Mouse (Mus musculus): ENCODE measurements around the gene Hrct1. TPM values are rescaled to one million over a fixed set of nuclear protein-coding genes. Genes with fewer than 3 reads are reported as not detected.
A peak's percentile ranks its signal among the peaks of the same experiment; 100 is the strongest.

The Hrct1 gene
- polyA plus RNA-seq, 1 experiment from 2014 or later: 0.58 TPM

DNA sequence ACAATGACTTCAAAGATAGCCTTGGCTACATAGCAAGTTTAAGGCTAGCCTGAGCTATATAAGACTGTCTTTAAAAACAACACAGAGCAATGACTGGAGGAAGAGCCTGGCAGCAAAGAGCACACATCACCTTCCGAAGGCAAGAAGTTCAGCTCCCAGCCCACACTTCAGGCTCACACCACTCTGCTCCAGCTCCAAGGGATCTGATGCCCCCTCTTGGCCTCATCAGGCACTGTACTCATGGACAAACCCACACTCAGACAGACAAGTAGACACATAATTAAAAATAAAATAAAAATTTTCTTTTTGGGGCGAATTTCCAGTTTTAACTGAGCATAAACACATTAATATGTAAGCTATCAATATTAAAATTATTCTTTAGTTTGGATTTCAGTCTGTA, 34.3 kb downstream of the Hrct1 start:
- H3K27ac ChIP-seq: no peak overlapping the region
- ATAC-seq (ENCODE audit: low FRiP score): no peak
- H3K4me1 ChIP-seq (replicated peaks; ENCODE audit: control insufficient read depth, insufficient read depth, low read length): no peaks in the 10 kb centered on the region
- H3K27me3 ChIP-seq (ENCODE audit: control insufficient read depth, insufficient read depth, low read length): no peaks in the 10 kb centered on the region
- H3K9me3 ChIP-seq (ENCODE audit: control insufficient read depth, low read length): no peaks in the 10 kb centered on the region
- DNase-seq (ENCODE audit: low spot score): no peak
- no peak overlapping the region for H3K4me3 ChIP-seq (replicated peaks; ENCODE audit: low read length)
- H3K4me2 ChIP-seq (replicated peaks): no peak overlapping the region
- H3K36me3 ChIP-seq (replicated peaks; ENCODE audit: control insufficient read depth, insufficient read depth): no peaks in the 10 kb centered on the region
- WGBS: 80% methylated on average over 2 of the region's 2 CpGs
- H3K9ac ChIP-seq: no peak overlapping the region

GRCm38 (mm10) chr4:43763410-43763809, 36.4 kb downstream of the Hrct1 start:
- Histone ChIP-seq H3K36me3 (replicated peaks; ENCODE audit: control insufficient read depth, insufficient read depth) (no peaks in the 10 kb centered on the region), H3K4me3 (replicated peaks; ENCODE audit: low read length) (no peak overlapping the region), H3K27ac (no peak overlapping the region), H3K27me3 (ENCODE audit: control insufficient read depth, insufficient read depth, low read length) (no peaks in the 10 kb centered on the region), H3K4me1 (replicated peaks; ENCODE audit: control insufficient read depth, insufficient read depth, low read length) (no peaks in the 10 kb centered on the region), H3K9ac (no peak overlapping the region), H3K4me2 (replicated peaks) (no peak overlapping the region), H3K9me3 (ENCODE audit: control insufficient read depth, low read length) (no peaks in the 10 kb centered on the region)
- 27% methylated on average over 7 of the region's 7 CpGs for whole genome bisulfite sequencing
- ATAC-seq (ENCODE audit: low FRiP score): no peak
- peak; percentile 85 for DNase-seq (ENCODE audit: low spot score)

GRCm38 (mm10) chr4:43768341-43768740, 41.4 kb downstream of the Hrct1 start:
- H3K9ac ChIP-seq: no peak overlapping the region
- DNase-seq (ENCODE audit: low spot score) (no peak), ATAC-seq (ENCODE audit: low FRiP score) (no peak)
- no peak overlapping the region for H3K4me3 ChIP-seq (replicated peaks; ENCODE audit: low read length)
- H3K27me3 ChIP-seq (ENCODE audit: control insufficient read depth, insufficient read depth, low read length): no peaks in the 10 kb centered on the region
- no peaks in the 10 kb centered on the region for H3K9me3 ChIP-seq (ENCODE audit: control insufficient read depth, low read length)
- WGBS: 88% methylated on average over 5 of the region's 5 CpGs
- no peak overlapping the region for H3K4me2 ChIP-seq (replicated peaks)
- H3K4me1 ChIP-seq (replicated peaks; ENCODE audit: control insufficient read depth, insufficient read depth, low read length): no peaks in the 10 kb centered on the region
- no peaks in the 10 kb centered on the region for H3K36me3 ChIP-seq (replicated peaks; ENCODE audit: control insufficient read depth, insufficient read depth)
- no peak overlapping the region for H3K27ac ChIP-seq

DNA sequence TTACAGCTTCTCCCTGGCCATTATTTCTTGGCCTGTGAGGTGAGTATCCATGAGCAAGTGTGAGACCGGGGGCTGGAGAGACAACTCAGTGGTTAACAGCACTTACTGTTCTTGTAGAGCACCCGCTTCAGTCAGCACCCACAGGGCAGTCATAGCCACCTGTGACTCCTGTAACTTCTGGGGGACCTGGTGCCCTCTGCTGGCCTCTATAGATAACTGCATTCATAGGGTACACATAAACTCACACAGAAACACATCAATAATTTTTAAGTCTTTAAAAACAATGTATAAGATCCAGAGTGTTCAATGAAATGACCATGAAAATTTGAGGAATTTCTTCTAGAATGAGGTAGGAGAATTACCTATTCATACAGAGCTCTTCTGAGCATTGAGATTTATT, 42.4 kb downstream of the Hrct1 start:
- DNase-seq (ENCODE audit: low spot score) (no peak), ATAC-seq (ENCODE audit: low FRiP score) (no peak)
- Histone ChIP-seq H3K9me3 (ENCODE audit: control insufficient read depth, low read length) (no peaks in the 10 kb centered on the region), H3K4me1 (replicated peaks; ENCODE audit: control insufficient read depth, insufficient read depth, low read length) (no peaks in the 10 kb centered on the region), H3K4me3 (replicated peaks; ENCODE audit: low read length) (no peak overlapping the region), H3K36me3 (replicated peaks; ENCODE audit: control insufficient read depth, insufficient read depth) (no peaks in the 10 kb centered on the region), H3K27me3 (ENCODE audit: control insufficient read depth, insufficient read depth, low read length) (no peaks in the 10 kb centered on the region), H3K9ac (no peak overlapping the region), H3K4me2 (replicated peaks) (no peak overlapping the region), H3K27ac (no peak overlapping the region)
- WGBS: 98% methylated on average over 2 of the region's 2 CpGs

- Histone ChIP-seq H3K27ac (no peak within 1 kb of the TSS), H3K36me3 (replicated peaks; ENCODE audit: control insufficient read depth, insufficient read depth) (no peaks in the 10 kb centered on the region), H3K9me3 (ENCODE audit: control insufficient read depth, low read length) (no peaks in the 10 kb centered on the region), H3K4me2 (replicated peaks) (no peak within 1 kb of the TSS), H3K9ac (no peak within 1 kb of the TSS), H3K4me1 (replicated peaks; ENCODE audit: control insufficient read depth, insufficient read depth, low read length) (no peaks in the 10 kb centered on the region), H3K27me3 (ENCODE audit: control insufficient read depth, insufficient read depth, low read length) (no peaks in the 10 kb centered on the region), H3K4me3 (replicated peaks; ENCODE audit: low read length) (no peak within 1 kb of the TSS)
- ATAC-seq (ENCODE audit: low FRiP score): no peak
- WGBS: 86% methylated on average over 6 of the region's 6 CpGs
- no peak for DNase-seq (ENCODE audit: low spot score)
These were observed 43.9 kb downstream of the Hrct1 start, which contains the start of gene Olfr159 for GRCm38 (mm10) chr4:43770909-43771308. Gene Olfr159 (minus strand): TSS chr4:43771009.

DNA sequence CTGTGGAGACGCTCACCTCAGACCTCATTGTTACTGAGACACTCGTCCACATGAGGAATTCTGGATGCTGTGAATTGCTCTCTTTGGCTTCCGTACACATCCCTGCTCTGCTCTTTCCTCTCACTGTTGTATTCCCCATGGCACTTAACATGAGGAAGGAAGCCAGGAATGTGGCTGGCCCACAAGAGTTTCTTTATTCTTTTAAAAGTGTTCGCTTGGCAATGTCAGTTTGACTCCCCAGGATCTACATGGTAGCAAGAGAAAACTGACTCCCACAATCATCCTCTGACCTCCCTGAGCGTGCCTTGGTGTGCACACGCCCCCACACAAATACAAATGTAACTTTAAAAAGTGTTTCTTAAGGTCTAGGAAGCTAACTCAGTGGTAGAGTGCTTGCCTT, 44.6 kb downstream of the Hrct1 start:
- Histone ChIP-seq H3K27me3 (ENCODE audit: control insufficient read depth, insufficient read depth, low read length) (no peaks in the 10 kb centered on the region), H3K4me1 (replicated peaks; ENCODE audit: control insufficient read depth, insufficient read depth, low read length) (no peaks in the 10 kb centered on the region), H3K36me3 (replicated peaks; ENCODE audit: control insufficient read depth, insufficient read depth) (no peaks in the 10 kb centered on the region), H3K9me3 (ENCODE audit: control insufficient read depth, low read length) (no peaks in the 10 kb centered on the region), H3K27ac (no peak overlapping the region), H3K4me2 (replicated peaks) (no peak overlapping the region), H3K9ac (no peak overlapping the region), H3K4me3 (replicated peaks; ENCODE audit: low read length) (no peak overlapping the region)
- 63% methylated on average over 6 of the region's 6 CpGs for WGBS
- DNase-seq (ENCODE audit: low spot score) (no peak), ATAC-seq (ENCODE audit: low FRiP score) (no peak)

DNA sequence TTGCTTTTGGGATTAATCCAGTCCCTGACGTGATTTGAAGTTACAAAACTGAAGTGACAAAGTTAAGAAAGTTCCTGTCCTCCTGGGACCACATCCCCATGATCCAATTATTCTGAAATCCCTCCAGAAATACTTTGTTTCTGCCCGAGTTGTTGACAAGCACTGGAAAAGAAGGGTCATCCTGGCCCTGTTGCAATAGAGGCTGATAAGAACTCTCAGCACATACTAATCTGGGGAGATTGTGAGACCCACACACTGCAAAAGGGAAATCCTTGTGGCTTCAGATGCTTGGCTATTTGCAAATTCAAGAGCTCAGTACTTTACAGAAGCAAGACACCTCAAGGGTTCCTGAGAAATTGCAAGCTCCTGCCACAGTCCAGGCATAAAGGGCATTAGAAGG, 45.3 kb downstream of the Hrct1 start:
- DNase-seq (ENCODE audit: low spot score): no peak
- no peak overlapping the region for H3K4me2 ChIP-seq (replicated peaks)
- WGBS: 43% methylated on average over 2 of the region's 2 CpGs
- no peak overlapping the region for H3K4me3 ChIP-seq (replicated peaks; ENCODE audit: low read length)
- H3K27ac ChIP-seq: no peak overlapping the region
- H3K27me3 ChIP-seq (ENCODE audit: control insufficient read depth, insufficient read depth, low read length): no peaks in the 10 kb centered on the region
- no peak overlapping the region for H3K9ac ChIP-seq
- no peaks in the 10 kb centered on the region for H3K9me3 ChIP-seq (ENCODE audit: control insufficient read depth, low read length)
- no peaks in the 10 kb centered on the region for H3K4me1 ChIP-seq (replicated peaks; ENCODE audit: control insufficient read depth, insufficient read depth, low read length)
- no peak for ATAC-seq (ENCODE audit: low FRiP score)
- H3K36me3 ChIP-seq (replicated peaks; ENCODE audit: control insufficient read depth, insufficient read depth): no peaks in the 10 kb centered on the region

Other genes starting within 250 kb of the Hrct1 start
- not detected in 2 replicates for gene Sit1, start 243.5 kb upstream of the Hrct1 start, polyA plus RNA-seq (2014; fragmentation: Nextera tagmentation; extraction: Ambion mirVana)
- 80.3 and 92.0 TPM in 2 replicates for gene Ccdc107, start 234.3 kb upstream of the Hrct1 start, polyA plus RNA-seq (2014; fragmentation: Nextera tagmentation; extraction: Ambion mirVana)
- gene Arhgef39, start 227.5 kb upstream of the Hrct1 start, polyA plus RNA-seq (2014; fragmentation: Nextera tagmentation; extraction: Ambion mirVana): 4.7 and 6.1 TPM in 2 replicates
- 0.16 and 0.26 TPM in 2 replicates for gene Car9, start 220.2 kb upstream of the Hrct1 start, polyA plus RNA-seq (2014; fragmentation: Nextera tagmentation; extraction: Ambion mirVana)
- 9.1 and 10.8 TPM in 2 replicates for gene Tpm2, start 203.4 kb upstream of the Hrct1 start, polyA plus RNA-seq (2014; fragmentation: Nextera tagmentation; extraction: Ambion mirVana)
- 80.0 and 82.3 TPM in 2 replicates for gene Creb3, start 164.9 kb upstream of the Hrct1 start, polyA plus RNA-seq (2014; fragmentation: Nextera tagmentation; extraction: Ambion mirVana)
- 57.5 and 62.8 TPM in 2 replicates for gene Tln1, start 164.5 kb upstream of the Hrct1 start, polyA plus RNA-seq (2014; fragmentation: Nextera tagmentation; extraction: Ambion mirVana)
- gene Rgp1, start 148.5 kb upstream of the Hrct1 start, polyA plus RNA-seq (2014; fragmentation: Nextera tagmentation; extraction: Ambion mirVana): 21.7 and 25.2 TPM in 2 replicates
- 44.5 and 49.7 TPM in 2 replicates for gene Gba2, start 148.3 kb upstream of the Hrct1 start, polyA plus RNA-seq (2014; fragmentation: Nextera tagmentation; extraction: Ambion mirVana)
- 1.0 and 1.9 TPM in 2 replicates for gene Msmp, start 142.7 kb upstream of the Hrct1 start, polyA plus RNA-seq (2014; fragmentation: Nextera tagmentation; extraction: Ambion mirVana)
- 13.3 and 14.2 TPM in 2 replicates for gene Npr2, start 95.3 kb upstream of the Hrct1 start, polyA plus RNA-seq (2014; fragmentation: Nextera tagmentation; extraction: Ambion mirVana)
- gene Spag8, start 73.6 kb upstream of the Hrct1 start, polyA plus RNA-seq (2014; fragmentation: Nextera tagmentation; extraction: Ambion mirVana): 5.5 and 9.3 TPM in 2 replicates
- 70.1 and 77.0 TPM in 2 replicates for gene Hint2, start 70.7 kb upstream of the Hrct1 start, polyA plus RNA-seq (2014; fragmentation: Nextera tagmentation; extraction: Ambion mirVana)
- 8.7 and 10.5 TPM in 2 replicates for gene Tmem8b, start 58.2 kb upstream of the Hrct1 start, polyA plus RNA-seq (2014; fragmentation: Nextera tagmentation; extraction: Ambion mirVana)
- 1.9 and 2.2 TPM in 2 replicates for gene Fam221b, start 58.0 kb upstream of the Hrct1 start, polyA plus RNA-seq (2014; fragmentation: Nextera tagmentation; extraction: Ambion mirVana)
- gene Olfr70, start 26.4 kb upstream of the Hrct1 start, polyA plus RNA-seq (2014; fragmentation: Nextera tagmentation; extraction: Ambion mirVana): not detected in 2 replicates
- gene Olfr71, start 16.9 kb upstream of the Hrct1 start, polyA plus RNA-seq (2014; fragmentation: Nextera tagmentation; extraction: Ambion mirVana): not detected in 2 replicates
- gene Spaar, start 2.8 kb downstream of the Hrct1 start, polyA plus RNA-seq (2014; fragmentation: Nextera tagmentation; extraction: Ambion mirVana): 0.04 and 0.07 TPM in 2 replicates
- not detected in 2 replicates for gene Olfr159, start 43.8 kb downstream of the Hrct1 start, polyA plus RNA-seq (2014; fragmentation: Nextera tagmentation; extraction: Ambion mirVana)
- gene Olfr156, start 96.7 kb downstream of the Hrct1 start, polyA plus RNA-seq (2014; fragmentation: Nextera tagmentation; extraction: Ambion mirVana): not detected in 2 replicates
- 0.03 TPM in 1 of 2 replicates, not detected in the other for gene Olfr157, start 113.0 kb downstream of the Hrct1 start, polyA plus RNA-seq (2014; fragmentation: Nextera tagmentation; extraction: Ambion mirVana)
- not detected in 2 replicates for gene Olfr155, start 124.4 kb downstream of the Hrct1 start, polyA plus RNA-seq (2014; fragmentation: Nextera tagmentation; extraction: Ambion mirVana)
- 6.2 and 7.3 TPM in 2 replicates for gene Reck, start 148.3 kb downstream of the Hrct1 start, polyA plus RNA-seq (2014; fragmentation: Nextera tagmentation; extraction: Ambion mirVana)
- 41.4 and 43.3 TPM in 2 replicates for gene Glipr2, start 230.2 kb downstream of the Hrct1 start, polyA plus RNA-seq (2014; fragmentation: Nextera tagmentation; extraction: Ambion mirVana)

Data from hindbrain, embryonic 14.5 days (tissue).